Mouse (Mus musculus): ENCODE data around the gene Klrg1. TPM values are rescaled to one million over a fixed set of nuclear protein-coding genes. Genes with fewer than 3 reads are reported as not detected.

Gene Klrg1
- polyA plus RNA-seq, 1 experiment from 2014 or later: not detected

- Histone ChIP-seq H3K27me3 (replicated peaks) (no peaks in the 10 kb centered on the region), H3K27ac (no peak overlapping the region), H3K36me3 (no peaks in the 10 kb centered on the region), H3K9ac (no peak overlapping the region), H3K4me2 (no peak overlapping the region), H3K9me3 (no peaks in the 10 kb centered on the region), H3K4me1 (no peaks in the 10 kb centered on the region), H3K4me3 (replicated peaks) (no peak overlapping the region)
- WGBS: 56% methylated on average over 1 of the region's 1 CpGs
- ATAC-seq (ENCODE audit: insufficient read depth, low FRiP score, low read depth): no peak
Measured at GRCm38 (mm10) chr6:122252146-122252545, 30.5 kb downstream of the Klrg1 start.

DNA sequence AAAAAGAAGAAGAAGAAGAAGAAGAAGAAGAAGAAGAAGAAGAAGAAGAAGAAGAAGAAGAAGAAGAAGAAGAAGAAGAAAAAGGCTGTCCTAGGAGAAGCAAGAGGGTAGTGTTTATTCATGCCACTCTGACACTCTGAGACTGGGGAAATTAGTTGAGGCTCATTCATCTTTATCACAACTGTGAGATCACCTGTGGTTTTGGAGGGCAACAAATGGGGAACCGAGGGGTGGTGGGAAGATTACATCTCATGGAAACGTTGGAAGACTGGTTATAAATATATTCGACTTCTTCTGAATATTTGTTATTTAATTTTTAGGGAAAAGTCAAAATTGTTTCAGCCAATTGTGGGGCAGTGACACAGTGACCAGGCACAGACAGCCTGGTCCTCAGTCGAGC lies 32.6 kb downstream of the Klrg1 start:
- WGBS: 65% methylated on average over 4 of the region's 4 CpGs
- no peak overlapping the region for H3K9ac ChIP-seq
- no peak overlapping the region for H3K4me2 ChIP-seq
- H3K9me3 ChIP-seq: no peaks in the 10 kb centered on the region
- H3K4me3 ChIP-seq (replicated peaks): no peak overlapping the region
- H3K36me3 ChIP-seq: no peaks in the 10 kb centered on the region
- ATAC-seq (ENCODE audit: insufficient read depth, low FRiP score, low read depth): no peak
- H3K27ac ChIP-seq: no peak overlapping the region
- no peaks in the 10 kb centered on the region for H3K27me3 ChIP-seq (replicated peaks)
- H3K4me1 ChIP-seq: no peaks in the 10 kb centered on the region

Other genes starting within 250 kb of the Klrg1 start
- gene M6pr, start 25.8 kb upstream of the Klrg1 start, polyA plus RNA-seq (2015; fragmentation: Nextera tagmentation; extraction: Ambion mirVana): 120 and 121 TPM in 2 replicates
- 12.8 and 13.2 TPM in 2 replicates for gene Phc1, start 57.7 kb upstream of the Klrg1 start, polyA plus RNA-seq (2015; fragmentation: Nextera tagmentation; extraction: Ambion mirVana)
- 8.4 and 11.0 TPM in 2 replicates for gene Rimklb, start 215.9 kb upstream of the Klrg1 start, polyA plus RNA-seq (2015; fragmentation: Nextera tagmentation; extraction: Ambion mirVana)
- gene Mfap5, start 223.0 kb upstream of the Klrg1 start, polyA plus RNA-seq (2015; fragmentation: Nextera tagmentation; extraction: Ambion mirVana): 41.8 and 50.3 TPM in 2 replicates

All from stomach, embryonic 15.5 days (tissue).